In genomic region chr5:150970551-150970950, GRCm38 (mm10) we compare ENCODE assay signal across 23 mouse cellular contexts. TPM values are rescaled to one million over a fixed set of nuclear protein-coding genes. Genes with fewer than 3 reads are reported as not detected.
DNase-seq lines count a peak whose midpoint lies in the region; ATAC-seq and TF ChIP-seq lines count a peak whose summit lies in the region.
"Had no signal": no experiment of that assay in that cellular context is flagged by ENCODE, and none has a peak within 500 bp of the region (broad histone marks: within the 10 kb centered on the region; RNA-seq: fewer than 3 reads in every experiment).

No protein-coding gene starts in this region.

- no peak for TF ChIP-seq EP300 in stomach, postnatal 0 days (optimal IDR thresholded peaks at IDR 0.05)

- no peak for DNase-seq in hindbrain, embryonic 14.5 days (ENCODE audit: low spot score)
- DNase-seq in limb, embryonic 10.5 days (ENCODE audit: low spot score), result no peak
- DNase-seq in lung, postnatal 36 days, result peak; percentile 12
- no peak for DNase-seq in lung, postnatal 10 days
- DNase-seq in stomach, postnatal 0 days (ENCODE audit: low spot score), result no peak
- DNase-seq in gastrocnemius, postnatal 14 days, result no peak
- DNase-seq: adrenal gland, adult 2 months; adrenal gland, postnatal 25 days; cerebellum, adult 18-20 months; cerebellum, adult 9-11 months; cerebellum, postnatal 36 days; gastrocnemius, adult 2 months; gastrocnemius, postnatal 36 days; heart, adult 18-20 months; heart, postnatal 36 days had no signal

- ATAC-seq in hindbrain, embryonic 13.5 days (ENCODE audit: low FRiP score), result no peak
- no peak for ATAC-seq in hindbrain, embryonic 14.5 days (ENCODE audit: low FRiP score)
- ATAC-seq in limb, embryonic 13.5 days (ENCODE audit: low FRiP score, low read depth), result peak; percentile 40; the same call in 1 of the 2 replicates
- ATAC-seq in stomach, postnatal 0 days (ENCODE audit: low FRiP score, low TSS enrichment), result 0 out of 2 replicates have a peak, but pooled peaks have one; percentile 49
- ATAC-seq: forebrain, embryonic 14.5 days had no signal

- no peaks in the 10 kb centered on the region for H3K36me3 ChIP-seq in hindbrain, embryonic 13.5 days
- no peaks in the 10 kb centered on the region for H3K36me3 ChIP-seq in hindbrain, embryonic 14.5 days (replicated peaks; ENCODE audit: control insufficient read depth, insufficient read depth)
- H3K36me3 ChIP-seq in limb, embryonic 13.5 days, result no peaks in the 10 kb centered on the region
- no peaks in the 10 kb centered on the region for H3K36me3 ChIP-seq in limb, embryonic 10.5 days
- no peaks in the 10 kb centered on the region for H3K36me3 ChIP-seq in stomach, postnatal 0 days (ENCODE audit: control insufficient read depth, insufficient read depth, low read length)
- H3K36me3 ChIP-seq: embryonic facial prominence, embryonic 15.5 days; forebrain, embryonic 10.5 days; heart, embryonic 15.5 days had no signal

- no peaks in the 10 kb centered on the region for H3K27me3 ChIP-seq in hindbrain, embryonic 13.5 days
- no peaks in the 10 kb centered on the region for H3K27me3 ChIP-seq in hindbrain, embryonic 14.5 days (ENCODE audit: control insufficient read depth, insufficient read depth, low read length)
- no peaks in the 10 kb centered on the region for H3K27me3 ChIP-seq in limb, embryonic 13.5 days
- H3K27me3 ChIP-seq in limb, embryonic 10.5 days (ENCODE audit: low read depth, poor library complexity, severe bottlenecking), result no peaks in the 10 kb centered on the region
- H3K27me3 ChIP-seq in stomach, postnatal 0 days (ENCODE audit: control insufficient read depth, insufficient read depth, low read length), result no peaks in the 10 kb centered on the region
- H3K27me3 ChIP-seq: embryonic facial prominence, embryonic 15.5 days; heart, embryonic 15.5 days had no signal

- no peak for TF ChIP-seq CTCF in stomach, postnatal 0 days (IDR thresholded peaks at IDR 0.05; ENCODE audit: low read depth)

- H3K27ac ChIP-seq in hindbrain, embryonic 13.5 days, result no peak overlapping the region
- no peak overlapping the region for H3K27ac ChIP-seq in hindbrain, embryonic 14.5 days
- no peak overlapping the region for H3K27ac ChIP-seq in limb, embryonic 13.5 days
- H3K27ac ChIP-seq in limb, embryonic 10.5 days, result no peak overlapping the region
- no peak overlapping the region for H3K27ac ChIP-seq in stomach, postnatal 0 days (replicated peaks)
- H3K27ac ChIP-seq: embryonic facial prominence, embryonic 15.5 days; forebrain, embryonic 10.5 days; gastrocnemius, adult 2 months; heart, embryonic 15.5 days had no signal

- no peak overlapping the region for H3K4me2 ChIP-seq in hindbrain, embryonic 13.5 days
- no peak overlapping the region for H3K4me2 ChIP-seq in hindbrain, embryonic 14.5 days (replicated peaks)
- H3K4me2 ChIP-seq in limb, embryonic 13.5 days (replicated peaks), result no peak overlapping the region
- no peak overlapping the region for H3K4me2 ChIP-seq in stomach, postnatal 0 days (replicated peaks; ENCODE audit: low read depth)
- H3K4me2 ChIP-seq: embryonic facial prominence, embryonic 15.5 days; heart, embryonic 11.5 days; heart, embryonic 15.5 days had no signal

- H3K9me3 ChIP-seq in hindbrain, embryonic 13.5 days, result no peaks in the 10 kb centered on the region
- H3K9me3 ChIP-seq in hindbrain, embryonic 14.5 days (ENCODE audit: control insufficient read depth, low read length), result no peaks in the 10 kb centered on the region
- 0 out of 2 replicates have a peak, but pooled peaks cover 3% of the 10 kb centered on the region for H3K9me3 ChIP-seq in limb, embryonic 13.5 days
- H3K9me3 ChIP-seq in limb, embryonic 10.5 days (replicated peaks), result no peaks in the 10 kb centered on the region
- no peaks in the 10 kb centered on the region for H3K9me3 ChIP-seq in stomach, postnatal 0 days (ENCODE audit: control insufficient read depth, low read length)
- H3K9me3 ChIP-seq: embryonic facial prominence, embryonic 15.5 days; forebrain, embryonic 10.5 days; heart, embryonic 15.5 days had no signal

- H3K9ac ChIP-seq in hindbrain, embryonic 13.5 days, result 0 out of 2 replicates have a peak overlapping the region, but pooled peaks have one; percentile 13
- H3K9ac ChIP-seq in hindbrain, embryonic 14.5 days, result no peak overlapping the region
- H3K9ac ChIP-seq in limb, embryonic 13.5 days, result no peak overlapping the region
- H3K9ac ChIP-seq in stomach, postnatal 0 days (ENCODE audit: low read length), result no peak overlapping the region
- H3K9ac ChIP-seq: embryonic facial prominence, embryonic 15.5 days; heart, embryonic 15.5 days had no signal

- H3K4me1 ChIP-seq in hindbrain, embryonic 13.5 days (replicated peaks), result peaks cover 9% of the 10 kb centered on the region
- no peaks in the 10 kb centered on the region for H3K4me1 ChIP-seq in hindbrain, embryonic 14.5 days (replicated peaks; ENCODE audit: control insufficient read depth, insufficient read depth, low read length)
- H3K4me1 ChIP-seq in limb, embryonic 13.5 days, result no peaks in the 10 kb centered on the region
- H3K4me1 ChIP-seq in limb, embryonic 10.5 days, result no peaks in the 10 kb centered on the region
- H3K4me1 ChIP-seq in stomach, postnatal 0 days (replicated peaks; ENCODE audit: control insufficient read depth, insufficient read depth), result no peaks in the 10 kb centered on the region
- H3K4me1 ChIP-seq: forebrain, embryonic 10.5 days; heart, embryonic 15.5 days had no signal

- no peak overlapping the region for H3K4me3 ChIP-seq in hindbrain, embryonic 13.5 days
- H3K4me3 ChIP-seq in hindbrain, embryonic 14.5 days (replicated peaks; ENCODE audit: low read length), result no peak overlapping the region
- H3K4me3 ChIP-seq in limb, embryonic 13.5 days, result no peak overlapping the region
- H3K4me3 ChIP-seq in limb, embryonic 10.5 days, result no peak overlapping the region
- no peak overlapping the region for H3K4me3 ChIP-seq in stomach, postnatal 0 days (ENCODE audit: low read depth, low read length)
- H3K4me3 ChIP-seq: embryonic facial prominence, embryonic 15.5 days; erythroblast, embryonic 14.5 days; forebrain, embryonic 10.5 days; gastrocnemius, adult 2 months; heart, embryonic 15.5 days had no signal

- intact Hi-C loops in gastrocnemius, postnatal 14 days (cut with DNase I; ENCODE audit: low total_unique reads), result no loop called here

- 57% methylated on average over 3 of the region's 3 CpGs for WGBS in hindbrain, embryonic 13.5 days
- WGBS in hindbrain, embryonic 14.5 days, result 63% methylated on average over 3 of the region's 3 CpGs
- 44% methylated on average over 3 of the region's 3 CpGs for WGBS in limb, embryonic 13.5 days
- WGBS in limb, embryonic 10.5 days, result 49% methylated on average over 3 of the region's 3 CpGs
- WGBS in stomach, postnatal 0 days, result 32% methylated on average over 3 of the region's 3 CpGs

RNA-seq across cellular contexts. Expression of gene Kl, which starts 18.1 kb away (rescaled TPM):
- 0.69 and 0.83 TPM in 2 replicates for polyA plus RNA-seq in hindbrain, embryonic 13.5 days (2015; fragmentation: Nextera tagmentation; extraction: Ambion mirVana)
- polyA plus RNA-seq in hindbrain, embryonic 14.5 days (2014; fragmentation: Nextera tagmentation; extraction: Ambion mirVana), result 1.2 and 1.9 TPM in 2 replicates
- polyA plus RNA-seq in limb, embryonic 13.5 days (2015; fragmentation: Nextera tagmentation; extraction: Ambion mirVana), result 0.18 and 0.23 TPM in 2 replicates
- 0.04 TPM in 1 of 2 replicates, not detected in the other for polyA plus RNA-seq in limb, embryonic 10.5 days (2016; fragmentation: Nextera tagmentation; extraction: Ambion mirVana)
- 0.27 and 0.30 TPM in 2 replicates for polyA plus RNA-seq in stomach, postnatal 0 days (2015; fragmentation: Nextera tagmentation; extraction: Ambion mirVana)
- total RNA-seq in gastrocnemius, postnatal 14 days (2021), result 1 to 10 TPM in 1 of 2 experiments, under 1 TPM in 1; 0.75 to 1.1 TPM
- polyA plus RNA-seq: erythroblast, embryonic 14.5 days had no signal

Comparison
In these comparisons a context has a peak if more than half of its experiments do, and no peak if none do; other contexts are left out.
1. ATAC-seq: peak in limb, embryonic 13.5 days (single experiment) and stomach, postnatal 0 days (single experiment); none in hindbrain, embryonic 13.5 days (single experiment) and hindbrain, embryonic 14.5 days (single experiment).